Mouse (Mus musculus) cerebellum, adult 8-10 months (tissue): ENCODE measurements at regions not wholly inside any gene's neighbourhood (a gene's known extent, or its start where the extent isn't known, plus 50 kb on each side); places are given as distances from the start of the nearest gene placed in this dataset.

Experiments used
- DNase-seq: peaks from one replicate; pipeline ENCODE4 v3.0.0; 2022

DNA sequence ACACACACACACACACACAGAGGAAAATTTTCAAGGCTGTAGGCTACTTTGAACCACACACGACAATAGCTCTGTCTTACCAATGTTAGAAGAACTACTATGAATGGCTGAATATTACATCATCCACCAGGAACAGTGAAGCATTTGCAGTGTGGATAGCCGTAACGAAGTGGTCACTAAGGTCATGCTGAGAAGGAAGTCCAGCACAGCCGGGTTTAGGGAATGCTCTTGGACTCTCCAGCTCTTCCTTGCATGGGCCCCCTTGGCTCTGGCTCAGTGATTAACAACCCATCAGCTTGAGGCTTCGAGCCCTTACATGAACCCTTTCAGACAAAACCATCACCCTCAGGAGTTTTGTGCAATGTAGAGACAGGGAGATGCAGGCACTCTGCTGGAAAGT is 245.3 kb downstream of the Adamts20 start:
- no peak for DNase-seq

DNA sequence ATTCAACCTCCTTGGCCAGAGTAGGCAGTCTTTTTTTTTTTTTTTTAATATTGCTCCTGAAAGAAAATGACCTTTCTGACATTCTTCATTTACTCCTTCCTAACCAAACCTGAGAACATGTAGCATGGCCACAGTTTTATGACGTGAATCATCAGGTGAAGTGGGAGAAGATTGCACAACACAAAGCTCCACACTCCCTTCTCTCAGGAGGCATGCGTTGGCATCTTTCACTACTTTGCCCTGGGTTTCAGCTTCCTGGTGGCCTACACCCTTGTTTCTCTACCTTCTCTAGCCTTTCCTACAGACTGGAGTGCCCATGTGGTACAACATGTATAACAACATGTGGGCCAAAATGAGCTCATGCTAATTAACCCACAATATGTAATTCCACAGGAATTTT is 248.5 kb downstream of the Adamts20 start:
- no peak for DNase-seq

DNA sequence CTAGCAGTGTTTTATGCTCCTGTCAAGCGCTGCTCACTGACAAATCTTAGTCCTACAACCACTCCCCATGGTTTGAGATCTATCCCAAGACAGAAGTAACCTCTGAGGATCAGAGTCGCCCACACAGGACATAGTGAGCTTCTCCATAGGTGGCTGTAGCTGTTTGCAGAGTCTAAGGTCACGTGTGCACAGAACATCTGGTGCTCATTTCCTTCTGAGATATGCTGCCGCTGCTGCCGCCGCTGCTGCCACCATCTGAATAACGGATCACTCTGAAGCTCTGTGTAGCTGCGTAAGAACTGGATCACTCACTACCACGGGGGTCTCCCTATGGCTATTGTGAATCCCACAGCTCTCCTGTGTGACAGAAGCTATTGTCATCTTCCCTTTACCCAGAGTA is 250.8 kb downstream of the Adamts20 start:
- DNase-seq = no peak

DNA sequence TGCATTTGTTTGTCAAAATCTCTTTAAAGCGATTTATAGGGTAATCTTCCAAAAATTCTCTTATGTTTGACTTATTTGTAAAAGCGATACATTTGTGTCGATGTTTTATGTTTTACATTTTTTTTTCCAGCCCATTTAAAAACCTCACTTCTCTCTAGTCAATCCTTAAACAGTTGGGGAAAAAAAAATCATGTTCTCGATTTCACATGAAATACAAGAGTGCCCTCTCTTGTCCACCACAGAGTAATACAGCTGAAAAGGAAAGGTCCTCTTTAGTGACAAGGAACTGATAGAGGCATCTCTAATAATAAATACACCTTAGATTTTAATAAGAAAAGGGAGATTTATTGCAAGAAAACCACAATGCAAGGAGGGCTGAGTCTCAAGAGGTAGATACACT is 251.8 kb downstream of the Adamts20 start:
- DNase-seq = no peak

DNA sequence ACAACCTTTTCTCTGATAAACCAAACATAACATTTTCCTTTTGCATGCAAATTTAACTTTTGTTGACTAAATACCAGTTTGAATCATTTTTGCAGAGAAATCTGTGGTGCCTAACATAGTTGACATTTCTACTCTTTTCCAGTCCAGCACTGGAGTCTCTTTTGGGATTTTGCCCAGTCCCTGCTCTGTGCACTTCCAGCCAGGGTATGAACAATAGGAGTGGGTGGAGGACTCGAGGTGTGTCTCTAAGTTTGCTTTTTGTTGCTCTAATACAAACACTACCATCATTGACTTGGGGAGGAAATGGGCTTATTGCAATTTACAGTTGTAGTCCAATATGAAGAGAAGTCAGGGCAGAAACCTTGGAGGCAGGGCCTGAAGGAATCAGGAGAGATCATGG is 256.7 kb downstream of the Adamts20 start:
- no peak for DNase-seq

DNA sequence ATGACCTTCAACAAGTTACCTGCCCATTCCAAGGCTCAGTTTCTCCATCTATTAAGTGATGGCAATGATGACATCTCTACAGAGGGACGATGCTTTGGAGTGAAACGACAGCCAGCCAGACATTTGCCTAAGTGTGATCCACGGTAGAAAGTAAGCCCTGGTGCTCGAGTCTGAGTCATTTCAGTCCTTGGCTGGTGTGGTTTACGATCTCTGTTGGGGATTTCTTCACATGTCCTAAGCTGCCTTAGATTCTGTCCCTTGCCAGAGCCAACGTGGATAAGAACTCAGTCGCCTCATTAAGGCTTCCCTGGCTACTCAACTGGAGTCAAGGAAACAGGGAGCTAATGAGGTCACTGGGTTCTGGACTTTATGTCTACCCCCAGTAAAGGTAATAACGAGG is 258.8 kb downstream of the Adamts20 start:
- DNase-seq = no peak

DNA sequence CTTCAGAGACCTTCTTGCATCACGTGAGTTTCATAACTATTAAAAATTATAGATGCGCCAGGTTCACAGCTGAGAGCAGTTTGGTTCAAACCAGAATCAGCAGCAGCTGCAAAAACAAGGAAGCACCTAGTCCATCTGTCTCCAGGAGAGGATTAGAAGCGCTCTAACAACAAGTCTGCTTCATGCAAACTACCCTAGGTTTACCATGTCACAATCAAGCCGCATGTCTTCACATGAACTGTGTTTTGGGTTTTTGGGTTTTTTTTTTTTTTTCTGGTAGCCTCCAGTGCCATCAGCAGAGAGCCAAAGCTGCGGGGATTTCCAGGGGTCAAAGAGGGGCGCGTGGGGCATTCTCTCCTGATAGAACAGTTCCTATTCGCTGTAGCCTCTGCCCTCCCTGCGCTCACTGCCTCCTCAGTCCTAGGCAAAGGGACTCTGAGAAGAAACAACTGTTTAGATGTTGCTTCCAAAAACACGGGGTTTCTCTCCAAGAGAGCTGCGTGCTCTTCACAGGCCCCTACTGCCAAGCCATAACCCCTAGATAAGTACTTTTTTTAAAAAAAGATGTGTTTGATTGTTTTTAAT is 259.8 kb downstream of the Adamts20 start:
- no peak for DNase-seq

DNA sequence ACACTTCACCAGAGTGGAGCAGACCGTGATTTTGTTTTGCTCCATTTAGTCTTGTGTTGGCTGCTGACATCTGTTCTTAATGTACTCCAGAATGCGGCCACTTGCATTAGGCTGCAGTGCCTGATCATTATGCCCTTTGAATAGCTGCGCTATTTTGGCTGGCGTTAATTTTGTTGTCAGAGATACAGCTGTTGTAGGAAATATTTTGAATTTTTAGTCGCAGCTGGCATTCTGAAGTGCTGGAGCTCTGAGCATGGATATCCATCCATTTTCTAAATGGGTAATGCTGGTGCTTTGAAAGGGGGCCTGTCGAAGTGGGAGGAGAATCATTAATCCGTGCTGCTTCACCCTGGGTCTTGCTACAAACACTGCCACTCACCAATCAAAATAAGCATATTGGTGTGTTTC is 275.1 kb downstream of the Adamts20 start:
- no peak for DNase-seq

DNA sequence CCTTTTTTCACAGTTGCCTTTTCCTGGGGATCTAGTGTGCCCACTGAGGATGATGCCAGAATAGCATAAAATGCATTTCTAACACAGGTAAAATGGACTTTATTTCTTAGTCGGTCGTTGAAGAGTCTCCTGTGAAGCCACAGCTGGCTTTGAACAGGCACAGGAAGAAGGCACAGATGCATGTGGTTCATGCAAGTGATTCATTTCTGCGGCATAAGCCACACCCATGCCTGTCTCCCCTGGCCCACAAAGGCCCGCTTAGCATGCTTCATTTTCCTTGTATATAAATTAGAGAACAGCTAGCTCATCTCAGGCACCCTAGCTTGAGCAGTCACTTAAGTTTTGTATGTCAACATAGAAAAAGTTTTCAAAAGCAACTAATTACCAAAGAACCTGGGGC is 277.6 kb downstream of the Adamts20 start:
- no peak for DNase-seq

DNA sequence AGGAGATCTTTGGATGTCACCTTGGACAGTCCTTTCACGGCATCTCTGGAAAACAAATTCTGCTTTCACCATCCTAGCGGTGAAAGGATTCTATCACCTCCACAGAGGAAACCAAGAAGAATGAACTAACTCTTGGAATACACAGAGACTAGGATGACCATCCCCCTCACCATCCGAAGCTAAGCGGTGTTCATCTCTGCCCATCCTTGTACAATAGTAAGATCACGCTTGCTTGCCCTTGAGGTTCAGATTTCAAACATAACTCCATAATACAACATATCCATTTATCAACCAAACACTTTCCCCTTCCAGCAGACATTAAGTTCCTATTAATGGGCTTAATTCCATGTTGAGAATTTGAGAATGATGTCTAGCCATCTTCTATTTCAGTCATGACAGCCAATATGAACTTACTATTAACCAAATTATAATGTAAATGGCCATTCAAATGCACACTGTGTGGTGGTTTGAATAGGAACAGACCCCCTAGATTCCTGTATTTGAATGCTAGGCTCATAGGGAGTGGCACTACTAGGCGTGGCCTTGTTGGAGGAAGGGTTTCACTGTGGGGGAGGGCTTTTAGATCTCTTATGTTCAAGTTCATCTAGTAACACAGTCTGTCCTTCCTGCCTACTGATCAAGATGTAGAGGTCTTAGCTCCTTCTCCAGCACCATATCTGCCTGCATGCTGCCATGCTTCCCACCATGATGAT is 281.4 kb downstream of the Adamts20 start:
- no peak for DNase-seq

DNA sequence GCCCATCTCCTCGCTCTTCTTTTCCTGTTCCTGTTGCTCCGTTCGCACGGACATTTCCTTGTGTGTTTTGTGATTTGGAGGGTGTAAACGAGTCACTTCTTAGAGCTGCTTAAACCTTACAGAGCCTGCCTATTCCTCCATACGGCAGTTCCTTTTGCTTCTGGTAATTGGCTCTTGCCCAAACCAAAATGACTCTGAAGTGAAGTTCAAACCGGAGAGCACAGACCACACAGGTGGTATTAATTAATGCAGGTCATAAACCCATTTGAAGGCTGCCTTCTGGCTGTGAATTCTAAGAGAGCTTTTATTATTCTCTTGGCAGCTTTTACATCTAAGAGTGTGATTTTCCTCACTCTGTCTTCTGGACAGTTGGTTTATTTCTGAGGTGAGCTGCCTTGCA is 291.1 kb downstream of the Adamts20 start:
- DNase-seq = no peak

DNA sequence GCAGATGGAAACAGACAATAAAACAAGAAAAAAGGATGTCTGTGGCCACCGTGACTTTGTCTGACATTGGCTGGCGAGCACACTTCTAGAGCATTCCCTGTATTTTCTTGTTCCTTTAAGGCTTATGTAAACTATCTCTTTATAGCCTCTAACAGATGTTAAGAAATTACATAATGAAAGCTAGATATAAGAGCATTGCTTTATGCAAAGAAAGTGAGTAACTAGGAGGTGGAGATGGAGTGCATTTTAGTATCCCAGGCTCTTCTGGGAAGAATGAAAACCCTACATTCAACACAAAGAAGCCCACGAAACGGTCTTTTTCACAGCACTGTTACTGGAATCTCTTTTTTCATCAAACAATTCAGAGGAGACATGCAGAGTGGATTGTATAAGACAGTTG is 304.4 kb downstream of the Adamts20 start:
- DNase-seq = no peak

DNA sequence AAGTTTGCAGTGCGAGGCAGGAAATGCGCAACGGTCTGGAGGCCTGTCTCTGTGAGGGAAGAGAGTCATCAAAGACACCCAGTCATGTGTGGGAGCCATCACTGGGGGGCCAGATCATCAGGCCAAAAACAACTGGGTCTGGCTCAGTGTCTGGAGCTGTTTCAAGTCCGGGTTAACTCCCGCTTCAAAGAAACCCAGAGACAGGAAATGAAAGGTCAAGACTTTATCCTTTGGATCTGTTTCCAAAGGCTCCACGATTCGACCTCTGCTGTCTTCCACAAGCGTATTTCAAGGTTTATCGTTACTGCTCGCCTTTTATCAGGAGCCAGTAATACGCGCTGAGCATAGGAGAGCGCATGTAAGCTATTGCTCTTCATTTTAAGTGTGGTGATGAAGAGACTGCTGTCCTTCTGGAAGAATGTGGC is 325.7 kb downstream of the Adamts20 start:
- DNase-seq = no peak

DNA sequence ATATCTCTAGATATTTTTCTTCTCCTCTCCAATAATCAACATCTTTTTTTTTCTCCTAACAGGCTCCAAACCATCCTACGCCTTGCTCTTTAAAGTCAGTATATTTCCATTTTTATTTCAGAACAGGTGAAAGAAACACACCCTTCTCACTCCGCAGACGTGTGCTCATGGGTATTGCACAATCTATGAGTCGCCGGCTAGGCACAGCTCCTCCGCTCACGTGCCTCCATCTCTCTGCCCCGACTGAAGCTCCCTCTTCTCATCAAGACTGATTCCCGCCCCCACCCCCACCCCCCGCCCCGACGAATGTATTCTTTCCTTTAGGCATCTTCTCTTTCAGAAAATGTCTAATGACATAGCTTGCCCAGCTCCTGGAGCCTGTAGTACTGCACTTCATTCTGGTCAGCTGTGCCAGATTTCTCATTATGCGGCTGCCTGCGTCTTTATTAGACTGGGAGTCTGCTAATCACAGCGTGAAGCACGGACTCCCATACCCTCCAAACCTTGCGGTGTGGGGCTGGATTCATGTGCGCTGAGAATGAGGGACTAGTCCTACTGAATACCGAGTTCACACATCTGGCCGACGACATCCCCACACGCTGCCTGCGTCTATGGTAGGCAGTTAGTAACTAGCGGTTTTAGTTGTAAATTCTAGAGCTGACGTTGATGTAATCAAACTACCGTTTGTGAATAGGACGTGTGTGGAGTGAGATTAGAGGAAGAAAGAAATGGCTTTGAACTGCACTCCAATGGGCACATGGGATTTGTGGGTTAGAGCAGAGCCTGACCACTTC is 327.9 kb downstream of the Adamts20 start:
- no peak for DNase-seq

DNA sequence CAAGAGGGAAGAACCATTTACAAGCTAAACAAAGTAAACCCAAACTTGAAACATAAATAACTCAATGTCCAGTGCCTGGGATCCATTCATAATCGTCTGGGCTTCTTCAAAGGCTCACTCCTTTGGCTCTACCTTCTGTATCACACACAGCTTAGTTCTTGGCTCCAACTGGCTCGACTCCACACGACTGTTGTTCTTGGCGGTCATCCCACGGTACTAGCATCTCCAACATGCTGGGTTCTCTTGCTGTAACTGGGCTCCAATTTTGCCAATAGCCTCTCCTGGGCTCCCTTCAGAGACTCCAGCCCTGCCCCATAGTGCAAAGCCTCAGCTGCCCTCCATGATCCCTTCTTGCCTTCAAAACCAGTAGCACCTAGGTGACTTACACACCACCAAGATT is 352.4 kb downstream of the Adamts20 start:
- DNase-seq = no peak

DNA sequence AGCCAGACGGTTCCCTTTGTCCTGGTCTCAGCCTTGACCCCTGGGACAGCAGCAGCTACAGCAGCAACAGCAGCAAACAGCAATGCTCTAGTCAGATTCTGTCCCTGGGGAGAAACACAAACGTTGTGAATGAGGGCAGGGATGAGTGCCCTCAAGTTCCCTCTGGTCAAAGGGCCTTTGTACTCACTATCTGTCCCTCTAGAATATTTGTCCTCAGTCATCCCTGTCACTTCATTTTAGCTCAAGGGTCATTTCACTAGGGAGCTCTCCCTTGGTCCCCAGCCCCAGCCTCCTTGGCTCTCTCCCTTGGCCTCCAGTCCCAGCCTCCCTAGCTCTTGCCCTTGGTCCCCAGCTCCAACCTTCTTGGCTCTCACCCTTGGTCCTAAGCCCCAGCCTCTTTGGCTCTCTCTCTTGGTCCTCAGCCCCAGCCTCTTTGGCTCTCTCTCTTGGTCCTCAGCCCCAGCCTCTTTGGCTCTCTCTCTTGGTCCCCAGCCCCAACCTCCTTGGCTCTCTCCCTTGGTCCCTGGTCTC is 358.0 kb downstream of the Adamts20 start:
- no peak for DNase-seq

DNA sequence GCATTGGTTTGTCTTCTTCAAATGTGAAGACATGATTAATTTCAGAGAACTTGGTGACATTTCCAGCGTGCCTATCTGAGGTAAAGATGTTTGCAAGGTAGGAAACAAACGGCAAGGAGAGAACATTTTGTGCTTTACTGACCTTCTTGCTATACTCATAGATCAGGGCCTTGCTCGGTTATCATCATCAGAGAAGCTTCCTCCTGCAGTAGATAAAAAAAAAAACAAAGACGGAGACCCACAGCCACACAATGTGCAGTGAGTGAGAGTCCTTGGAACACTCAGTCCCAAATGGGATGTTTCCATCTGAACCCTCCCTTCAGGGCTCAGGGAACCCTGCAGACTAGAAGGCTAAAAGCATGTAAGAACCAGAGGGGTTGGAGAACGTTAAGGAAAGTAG is 374.6 kb downstream of the Adamts20 start:
- DNase-seq = no peak

DNA sequence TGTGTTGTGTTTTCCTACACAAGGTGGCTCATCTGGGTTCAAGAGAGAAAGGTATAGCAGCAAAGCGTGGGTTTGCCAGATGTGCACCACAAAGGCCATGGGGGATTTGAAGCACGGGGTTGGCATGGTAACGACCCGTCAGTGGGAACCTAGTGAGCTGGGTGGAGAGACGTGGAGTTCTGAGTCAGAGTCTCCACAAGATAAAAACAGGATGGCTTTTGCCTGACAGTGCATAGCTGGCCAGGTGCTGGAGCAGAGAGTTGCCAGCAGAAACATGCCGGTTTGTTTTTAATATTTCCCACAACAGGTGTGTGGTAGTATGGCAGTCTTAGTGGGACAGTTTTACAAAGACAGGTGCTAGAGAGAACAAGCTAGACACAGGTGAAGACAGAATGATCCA is 375.4 kb downstream of the Adamts20 start:
- no peak for DNase-seq

DNA sequence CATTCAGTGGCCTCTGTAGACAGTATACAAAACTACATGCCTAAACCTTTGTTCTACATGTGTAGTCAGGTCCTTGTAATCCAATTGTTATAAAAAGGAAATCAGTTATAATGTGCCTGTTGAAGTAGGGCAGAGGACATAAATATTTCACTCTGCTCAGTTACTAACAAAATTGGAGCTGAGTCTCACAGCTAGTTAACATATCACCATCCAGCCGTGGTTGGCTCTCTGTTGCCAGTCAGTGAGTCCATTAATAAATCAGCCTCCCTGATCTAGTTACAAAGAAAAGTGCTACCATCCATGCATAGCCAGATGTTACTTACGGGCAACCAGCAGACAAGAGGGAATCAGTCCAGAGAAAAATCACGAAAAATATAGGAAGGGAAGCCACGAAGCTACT is 382.8 kb downstream of the Adamts20 start:
- no peak for DNase-seq

DNA sequence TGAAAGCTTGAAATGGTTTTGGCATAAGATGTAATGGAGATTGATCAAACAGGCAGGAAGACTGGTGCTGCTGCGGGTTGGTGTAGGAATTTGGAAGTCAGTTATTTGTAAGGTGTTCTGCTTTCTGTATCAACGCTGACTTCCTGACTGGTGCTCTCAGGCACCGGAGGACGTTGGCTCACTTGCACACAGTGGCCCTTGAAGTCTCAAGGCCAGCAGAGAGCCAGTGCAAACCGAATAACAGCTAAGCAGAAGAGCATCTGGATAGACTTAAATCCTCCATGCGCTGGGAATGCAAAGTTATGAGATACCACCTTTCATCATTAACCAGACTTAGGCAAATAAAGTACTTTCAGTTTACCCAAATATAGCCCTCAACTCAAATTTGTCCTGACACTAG is 388.2 kb downstream of the Adamts20 start:
- no peak for DNase-seq

DNA sequence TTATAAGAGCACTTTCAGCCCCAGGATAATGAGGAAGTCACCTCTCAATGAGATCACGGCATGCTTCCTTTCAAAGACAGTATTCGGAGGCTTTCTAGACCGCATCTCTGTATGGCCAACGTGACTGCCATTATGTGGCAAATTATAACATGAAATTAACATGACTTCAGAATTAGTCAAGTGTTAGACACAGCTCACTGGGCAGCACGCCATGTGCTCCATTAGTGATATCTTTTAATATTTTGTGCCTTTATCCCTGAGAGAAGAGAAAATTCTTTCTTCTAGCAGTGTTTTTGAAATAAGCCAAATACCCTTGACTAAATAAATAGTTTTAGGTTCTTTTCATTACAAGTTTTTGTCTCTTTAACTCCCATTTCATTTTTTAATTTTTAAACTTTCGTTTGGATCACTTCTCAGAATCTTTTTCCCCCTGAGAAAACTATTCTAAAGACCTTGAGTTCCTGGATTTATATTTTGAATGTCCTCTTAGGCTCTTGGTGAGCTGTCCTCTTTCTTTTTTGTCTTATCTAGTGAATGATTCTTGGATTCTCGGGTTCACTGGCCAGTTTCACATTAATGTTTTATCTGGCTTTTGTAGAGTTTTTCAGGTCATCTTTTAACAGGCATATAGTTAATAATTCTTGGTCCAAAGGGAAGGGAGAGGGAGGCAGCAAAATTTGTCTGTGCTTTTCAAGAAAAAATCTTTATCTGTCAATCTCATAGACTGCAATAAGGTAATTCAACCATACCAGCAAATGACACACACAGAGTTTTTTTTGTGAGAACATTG is 390.9 kb downstream of the Adamts20 start:
- DNase-seq = no peak

DNA sequence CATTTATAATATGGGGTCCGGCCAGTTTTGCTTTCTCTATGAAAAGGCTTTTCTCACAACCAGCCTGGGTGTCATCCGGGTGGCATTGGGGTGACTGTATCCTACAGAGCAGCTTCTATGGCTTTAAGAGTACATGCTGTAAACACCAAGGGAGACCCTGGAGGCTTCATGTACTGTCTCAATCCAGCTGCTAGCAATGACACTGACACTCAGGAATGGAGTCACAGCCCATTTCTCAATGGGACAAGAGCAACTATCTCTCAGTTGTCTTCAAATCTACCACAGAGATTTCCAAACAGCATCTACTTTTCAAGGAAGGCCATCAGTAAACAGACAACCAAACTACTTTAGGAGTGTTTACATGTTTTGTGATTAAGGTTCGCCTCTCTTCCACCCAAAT is 397.5 kb downstream of the Adamts20 start:
- DNase-seq = no peak

DNA sequence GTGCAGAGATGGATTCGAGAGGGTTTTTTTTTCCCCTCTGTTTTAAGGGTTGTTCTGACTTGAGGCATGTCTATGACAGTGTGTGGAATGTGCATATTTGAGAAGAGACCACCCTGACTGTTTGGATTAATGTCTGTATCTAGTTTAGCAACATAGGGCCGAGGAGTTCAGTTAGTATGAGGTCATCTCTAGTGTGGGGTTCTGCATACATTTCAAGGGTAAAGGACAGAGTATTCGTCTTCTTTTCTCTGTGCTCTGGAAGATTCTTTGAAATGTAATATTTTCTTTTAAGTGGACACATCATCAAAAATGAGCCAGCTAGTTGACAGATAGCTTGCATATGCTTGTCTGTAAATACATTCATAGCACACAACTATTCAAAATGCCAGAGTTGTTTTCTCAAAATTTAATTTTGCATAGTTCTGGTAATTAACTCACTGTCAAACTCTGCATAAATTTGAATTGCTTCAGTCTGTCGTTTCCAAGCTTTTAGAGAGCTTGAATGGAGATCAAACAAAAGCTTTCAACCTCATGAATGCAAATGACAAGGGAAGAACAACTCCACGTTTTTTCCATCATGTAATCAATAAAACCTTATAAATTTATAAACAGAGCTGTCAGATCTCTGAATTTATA is 415.5 kb downstream of the Adamts20 start:
- no peak for DNase-seq
